Mouse (Mus musculus) v-Abl transformed pro-B cells (cell line): ENCODE data around the gene 4930522L14Rik.
"Not testable (repeated sequence)": the region's sequence is repeated elsewhere in the genome, so short reads cannot be mapped to it uniquely, and the experiment has no call there.

Experiments used
- in situ Hi-C, 2 experiments: fragments of 400-800 bp; cut with MboI; formaldehyde crosslinking; loops; one replicate each; pipeline ENCODE4 v1.15.1; 2025; ENCODE audit not compliant: unreplicated experiment in 2 of 2

The 4930522L14Rik gene

GRCm38 (mm10) chr5:109751391-109752071 is at the start of gene 4930522L14Rik:
Gene 4930522L14Rik, minus strand, starts transcription at chr5:109751886.
- in situ Hi-C loops: not testable (repeated sequence)

GRCm38 (mm10) chr5:109801466-109801865 is 49.8 kb upstream of the 4930522L14Rik start:
- in situ Hi-C loops: not testable (repeated sequence)

- in situ Hi-C loops: loop anchor here in 1 of 2 experiments (5.0 kb wide), 1 partner anchor 43 kb away; no protein-coding TSS in a partner anchor
These were observed 48.3 kb upstream of the 4930522L14Rik start for GRCm38 (mm10) chr5:109799948-109800347.

GRCm38 (mm10) chr5:109797017-109797416 is 45.3 kb upstream of the 4930522L14Rik start:
- in situ Hi-C loops: loop anchor here in 1 of 2 experiments (5.0 kb wide), 1 partner anchor 40 kb away; no protein-coding TSS in a partner anchor

GRCm38 (mm10) chr5:109795967-109796652 is 44.4 kb upstream of the 4930522L14Rik start:
- in situ Hi-C loops: loop anchor here in 1 of 2 experiments (5.0 kb wide), 1 partner anchor 39 kb away; no protein-coding TSS in a partner anchor

- in situ Hi-C loops: not testable (repeated sequence)
These were observed 541 bp upstream of the 4930522L14Rik start for GRCm38 (mm10) chr5:109752073-109752780.

GRCm38 (mm10) chr5:109745081-109745480 is 6.6 kb downstream of the 4930522L14Rik start:
- in situ Hi-C loops: not testable (repeated sequence)

GRCm38 (mm10) chr5:109717341-109717740 is 34.3 kb downstream of the 4930522L14Rik start:
- in situ Hi-C loops: not testable (repeated sequence)

GRCm38 (mm10) chr5:109691205-109691965 is 60.3 kb downstream of the 4930522L14Rik start:
- in situ Hi-C loops: not testable (repeated sequence)

- in situ Hi-C loops: not testable (repeated sequence)
These were observed 61.0 kb downstream of the 4930522L14Rik start, which contains the start of gene 5430403G16Rik for GRCm38 (mm10) chr5:109690537-109691201. Gene 5430403G16Rik, minus strand, starts transcription at chr5:109691041.
